Mouse (Mus musculus): ENCODE results near the gene Cdc40. TPM values are rescaled to one million over a fixed set of nuclear protein-coding genes. Genes with fewer than 3 reads are reported as not detected.
"Not testable (repeated sequence)": the region's sequence is repeated elsewhere in the genome, so short reads cannot be mapped to it uniquely, and the experiment has no call there.

Gene Cdc40
- polyA plus RNA-seq, 1 experiment: 35.6 TPM

DNA sequence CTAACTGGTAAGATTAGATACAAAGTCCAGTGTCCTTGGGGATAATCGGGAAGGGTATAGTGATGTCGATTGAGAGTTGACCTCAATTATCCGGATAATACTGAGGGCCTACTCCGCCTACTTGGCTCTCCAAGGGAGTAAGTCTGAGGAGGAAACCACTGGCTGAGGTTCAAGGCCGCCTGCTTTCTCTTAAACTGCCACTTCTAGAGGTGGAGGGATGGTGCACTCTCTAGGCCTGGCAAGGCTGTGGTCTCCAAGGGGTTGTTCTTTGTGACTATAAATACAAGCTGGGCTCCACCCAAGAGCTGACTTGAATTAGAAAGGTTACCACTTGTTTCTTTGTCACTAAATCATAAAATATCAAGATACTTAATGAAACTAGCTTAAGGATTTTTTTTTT lies 43.0 kb downstream of the Cdc40 start:
- Histone ChIP-seq H3K27ac (ENCODE audit: control insufficient read depth, insufficient read depth, low read length) (no peak overlapping the region), H3K4me3 (ENCODE audit: control insufficient read depth, insufficient read depth, low read length) (no peak overlapping the region), H3K27me3 (ENCODE audit: control insufficient read depth, insufficient read depth, low read length) (no peaks in the 10 kb centered on the region), H3K36me3 (ENCODE audit: control insufficient read depth, insufficient read depth, low read length) (peaks cover 39% of the 10 kb centered on the region), H3K4me1 (replicated peaks; ENCODE audit: control insufficient read depth, insufficient read depth, low read length) (no peaks in the 10 kb centered on the region)
- WGBS: 93% methylated on average over 5 of the region's 5 CpGs
- no peak for DNase-seq
- no peak for TF ChIP-seq POLR2A (IDR thresholded peaks at IDR 0.05; ENCODE audit: control insufficient read depth, extremely low read depth, insufficient read depth, low read length, poor library complexity)
- no peak for TF ChIP-seq CTCF (IDR thresholded peaks at IDR 0.05; ENCODE audit: borderline replicate concordance, control insufficient read depth, extremely low read depth, insufficient read depth, low read length, poor library complexity)

- no peak for DNase-seq
- Histone ChIP-seq H3K27ac (ENCODE audit: control insufficient read depth, insufficient read depth, low read length) (no peak overlapping the region), H3K4me3 (ENCODE audit: control insufficient read depth, insufficient read depth, low read length) (no peak overlapping the region), H3K27me3 (ENCODE audit: control insufficient read depth, insufficient read depth, low read length) (no peaks in the 10 kb centered on the region), H3K4me1 (replicated peaks; ENCODE audit: control insufficient read depth, insufficient read depth, low read length) (no peaks in the 10 kb centered on the region), H3K36me3 (ENCODE audit: control insufficient read depth, insufficient read depth, low read length) (peaks cover 37% of the 10 kb centered on the region)
- WGBS: 92% methylated on average over 7 of the region's 7 CpGs
- TF ChIP-seq CTCF (IDR thresholded peaks at IDR 0.05; ENCODE audit: borderline replicate concordance, control insufficient read depth, extremely low read depth, insufficient read depth, low read length, poor library complexity) (no peak), POLR2A (IDR thresholded peaks at IDR 0.05; ENCODE audit: control insufficient read depth, extremely low read depth, insufficient read depth, low read length, poor library complexity) (no peak)
Observed at GRCm38 (mm10) chr10:40831267-40831666, 51.8 kb downstream of the Cdc40 start.

- peaks cover 28% of the 10 kb centered on the region for H3K36me3 ChIP-seq (ENCODE audit: control insufficient read depth, insufficient read depth, low read length)
- H3K27me3 ChIP-seq (ENCODE audit: control insufficient read depth, insufficient read depth, low read length): no peaks in the 10 kb centered on the region
- TF ChIP-seq POLR2A (IDR thresholded peaks at IDR 0.05; ENCODE audit: control insufficient read depth, extremely low read depth, insufficient read depth, low read length, poor library complexity) (no peak), CTCF (IDR thresholded peaks at IDR 0.05; ENCODE audit: borderline replicate concordance, control insufficient read depth, extremely low read depth, insufficient read depth, low read length, poor library complexity) (no peak)
- no peak overlapping the region for H3K4me3 ChIP-seq (ENCODE audit: control insufficient read depth, insufficient read depth, low read length)
- no peak for DNase-seq
- over 99% methylated on average over 3 of the region's 3 CpGs for WGBS
- no peak overlapping the region for H3K27ac ChIP-seq (ENCODE audit: control insufficient read depth, insufficient read depth, low read length)
- no peaks in the 10 kb centered on the region for H3K4me1 ChIP-seq (replicated peaks; ENCODE audit: control insufficient read depth, insufficient read depth, low read length)
Observed at GRCm38 (mm10) chr10:40830312-40830711, 52.8 kb downstream of the Cdc40 start.

GRCm38 (mm10) chr10:40827706-40828105 lies 55.4 kb downstream of the Cdc40 start:
- Histone ChIP-seq H3K27ac (ENCODE audit: control insufficient read depth, insufficient read depth, low read length) (no peak overlapping the region), H3K27me3 (ENCODE audit: control insufficient read depth, insufficient read depth, low read length) (no peaks in the 10 kb centered on the region), H3K4me1 (replicated peaks; ENCODE audit: control insufficient read depth, insufficient read depth, low read length) (no peaks in the 10 kb centered on the region), H3K4me3 (ENCODE audit: control insufficient read depth, insufficient read depth, low read length) (no peak overlapping the region), H3K36me3 (ENCODE audit: control insufficient read depth, insufficient read depth, low read length) (peaks cover 4% of the 10 kb centered on the region; the same call in 1 of the 2 replicates)
- no peak for DNase-seq
- TF ChIP-seq POLR2A (IDR thresholded peaks at IDR 0.05; ENCODE audit: control insufficient read depth, extremely low read depth, insufficient read depth, low read length, poor library complexity): no peak
- no peak for TF ChIP-seq CTCF (IDR thresholded peaks at IDR 0.05; ENCODE audit: borderline replicate concordance, control insufficient read depth, extremely low read depth, insufficient read depth, low read length, poor library complexity)
- WGBS: 93% methylated on average over 4 of the region's 4 CpGs

DNA sequence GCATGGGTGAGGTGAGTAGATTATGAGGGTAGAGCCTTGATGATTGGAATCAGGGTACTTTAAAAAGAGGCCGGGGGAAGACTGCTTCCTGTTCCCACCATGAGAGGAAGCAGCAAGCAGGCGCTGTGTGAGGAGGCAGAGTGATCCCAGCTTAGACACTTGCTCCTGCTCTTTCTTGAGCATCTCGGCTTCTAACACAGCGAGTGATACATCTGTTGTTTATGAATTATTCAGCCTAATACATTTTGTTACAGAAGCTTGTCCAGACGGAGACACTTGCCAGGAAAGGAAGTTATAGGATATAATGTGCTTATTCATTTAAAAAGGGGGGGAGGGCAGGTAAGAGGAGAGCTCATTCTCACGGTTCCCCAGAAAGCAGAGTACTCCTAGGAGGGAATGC lies 57.2 kb downstream of the Cdc40 start:
- H3K27me3 ChIP-seq (ENCODE audit: control insufficient read depth, insufficient read depth, low read length): no peaks in the 10 kb centered on the region
- no peaks in the 10 kb centered on the region for H3K36me3 ChIP-seq (ENCODE audit: control insufficient read depth, insufficient read depth, low read length)
- TF ChIP-seq POLR2A (IDR thresholded peaks at IDR 0.05; ENCODE audit: control insufficient read depth, extremely low read depth, insufficient read depth, low read length, poor library complexity) (no peak), CTCF (IDR thresholded peaks at IDR 0.05; ENCODE audit: borderline replicate concordance, control insufficient read depth, extremely low read depth, insufficient read depth, low read length, poor library complexity) (no peak)
- H3K4me3 ChIP-seq (ENCODE audit: control insufficient read depth, insufficient read depth, low read length): no peak overlapping the region
- H3K27ac ChIP-seq (ENCODE audit: control insufficient read depth, insufficient read depth, low read length): no peak overlapping the region
- 83% methylated on average over 6 of the region's 6 CpGs for WGBS
- no peak for DNase-seq
- no peaks in the 10 kb centered on the region for H3K4me1 ChIP-seq (replicated peaks; ENCODE audit: control insufficient read depth, insufficient read depth, low read length)

GRCm38 (mm10) chr10:40816471-40816870 lies 66.6 kb downstream of the Cdc40 start:
- 71% methylated on average over 6 of the region's 6 CpGs for WGBS
- no peak for DNase-seq

GRCm38 (mm10) chr10:40813627-40814026 lies 69.5 kb downstream of the Cdc40 start:
- DNase-seq: no peak
- Histone ChIP-seq H3K4me3 (ENCODE audit: control insufficient read depth, insufficient read depth, low read length) (no peak overlapping the region), H3K27ac (ENCODE audit: control insufficient read depth, insufficient read depth, low read length) (no peak overlapping the region), H3K27me3 (ENCODE audit: control insufficient read depth, insufficient read depth, low read length) (no peaks in the 10 kb centered on the region), H3K4me1 (replicated peaks; ENCODE audit: control insufficient read depth, insufficient read depth, low read length) (no peaks in the 10 kb centered on the region), H3K36me3 (ENCODE audit: control insufficient read depth, insufficient read depth, low read length) (no peaks in the 10 kb centered on the region)
- no peak for TF ChIP-seq CTCF (IDR thresholded peaks at IDR 0.05; ENCODE audit: borderline replicate concordance, control insufficient read depth, extremely low read depth, insufficient read depth, low read length, poor library complexity)
- 89% methylated on average over 4 of the region's 4 CpGs for WGBS

More at GRCm38 (mm10) chr10:40816471-40816870, 66.6 kb downstream of the Cdc40 start:
- no peaks in the 10 kb centered on the region for H3K36me3 ChIP-seq (ENCODE audit: control insufficient read depth, insufficient read depth, low read length)
- no peaks in the 10 kb centered on the region for H3K27me3 ChIP-seq (ENCODE audit: control insufficient read depth, insufficient read depth, low read length)
- no peak overlapping the region for H3K27ac ChIP-seq (ENCODE audit: control insufficient read depth, insufficient read depth, low read length)
- H3K4me1 ChIP-seq (replicated peaks; ENCODE audit: control insufficient read depth, insufficient read depth, low read length): no peaks in the 10 kb centered on the region
- H3K4me3 ChIP-seq (ENCODE audit: control insufficient read depth, insufficient read depth, low read length): no peak overlapping the region
- TF ChIP-seq POLR2A (IDR thresholded peaks at IDR 0.05; ENCODE audit: control insufficient read depth, extremely low read depth, insufficient read depth, low read length, poor library complexity): no peak
- TF ChIP-seq CTCF (IDR thresholded peaks at IDR 0.05; ENCODE audit: borderline replicate concordance, control insufficient read depth, extremely low read depth, insufficient read depth, low read length, poor library complexity): no peak

- not testable (repeated sequence) for H3K27me3 ChIP-seq (ENCODE audit: control insufficient read depth, insufficient read depth, low read length); H3K4me3 ChIP-seq (ENCODE audit: control insufficient read depth, insufficient read depth, low read length); DNase-seq; H3K36me3 ChIP-seq (ENCODE audit: control insufficient read depth, insufficient read depth, low read length); H3K27ac ChIP-seq (ENCODE audit: control insufficient read depth, insufficient read depth, low read length); H3K4me1 ChIP-seq (replicated peaks; ENCODE audit: control insufficient read depth, insufficient read depth, low read length)
- 83% methylated on average over 5 of the region's 5 CpGs for WGBS
Observed at GRCm38 (mm10) chr10:40809411-40809910, 73.7 kb downstream of the Cdc40 start.

Measured in thymus, adult 2 months (tissue).